Comparison of ENCODE assay signal across 35 mouse cellular contexts in genomic region chr3:127235271-127235670, GRCm38 (mm10).
"Had no signal": no experiment of that assay in that cellular context is flagged by ENCODE, and none has a peak within 500 bp of the region (broad histone marks: within the 10 kb centered on the region; RNA-seq: fewer than 3 reads in every experiment).

No protein-coding gene starts in this region.

- ATAC-seq: hindbrain, embryonic 16.5 days; hindbrain, postnatal 0 days; inflammation-experienced regulatory T-cells, adult 6 months; intestine, embryonic 15.5 days; intestine, embryonic 16.5 days; intestine, postnatal 0 days had no signal

- H3K9me3 ChIP-seq: heart, embryonic 10.5 days; heart, embryonic 12.5 days; heart, embryonic 13.5 days; heart, embryonic 15.5 days; hindbrain, embryonic 10.5 days; hindbrain, embryonic 13.5 days; hindbrain, embryonic 15.5 days; intestine, embryonic 15.5 days; kidney, embryonic 15.5 days had no signal

- H3K36me3 ChIP-seq: heart, embryonic 10.5 days; heart, embryonic 12.5 days; heart, embryonic 13.5 days; heart, embryonic 15.5 days; hindbrain, embryonic 10.5 days; hindbrain, embryonic 13.5 days; hindbrain, embryonic 15.5 days; intestine, embryonic 15.5 days; kidney, embryonic 15.5 days had no signal

- H3K4me3 ChIP-seq: heart, adult 2 months; heart, embryonic 10.5 days; heart, embryonic 12.5 days; heart, embryonic 13.5 days; heart, embryonic 15.5 days; hindbrain, embryonic 10.5 days; hindbrain, embryonic 13.5 days; hindbrain, embryonic 15.5 days; intestine, embryonic 15.5 days; kidney, embryonic 15.5 days; layer of hippocampus, adult 2 months had no signal

- H3K4me2 ChIP-seq: heart, embryonic 11.5 days; heart, embryonic 12.5 days; heart, embryonic 13.5 days; heart, embryonic 15.5 days; hindbrain, embryonic 13.5 days; hindbrain, embryonic 14.5 days; hindbrain, embryonic 15.5 days; intestine, embryonic 15.5 days; kidney, embryonic 15.5 days had no signal

- H3K9ac ChIP-seq: heart, embryonic 12.5 days; heart, embryonic 13.5 days; heart, embryonic 15.5 days; hindbrain, embryonic 13.5 days; hindbrain, embryonic 14.5 days; hindbrain, embryonic 15.5 days; intestine, embryonic 15.5 days; kidney, embryonic 15.5 days had no signal

- H3K27ac ChIP-seq: heart, adult 2 months; heart, embryonic 10.5 days; heart, embryonic 13.5 days; heart, embryonic 15.5 days; hindbrain, embryonic 10.5 days; hindbrain, embryonic 13.5 days; hindbrain, embryonic 14.5 days; hindbrain, embryonic 15.5 days; hindbrain, postnatal 0 days; intestine, embryonic 15.5 days; kidney, embryonic 15.5 days; kidney, postnatal 0 days; layer of hippocampus, adult 2 months had no signal

- DNase-seq: heart, adult 2 months; heart, postnatal 10 days; heart, postnatal 14 days; heart, postnatal 36 days; heart, postnatal 4 days; kidney, adult 11 months; kidney, adult 18-20 months; kidney, adult 2 months; kidney, adult 8-10 months; kidney, adult 9 months; kidney, postnatal 10 days; kidney, postnatal 14 days; kidney, postnatal 25 days; kidney, postnatal 36 days; kidney, postnatal 4 days; layer of hippocampus, adult 9-11 months; layer of hippocampus, postnatal 36 days had no signal

- H3K27me3 ChIP-seq: heart, embryonic 12.5 days; heart, embryonic 13.5 days; heart, embryonic 15.5 days; hindbrain, embryonic 13.5 days; hindbrain, embryonic 15.5 days; intestine, embryonic 15.5 days; kidney, embryonic 15.5 days had no signal

- H3K4me1 ChIP-seq: heart, embryonic 10.5 days; heart, embryonic 12.5 days; heart, embryonic 13.5 days; heart, embryonic 15.5 days; hindbrain, embryonic 15.5 days; intestine, embryonic 15.5 days; kidney, embryonic 15.5 days had no signal
